Mouse (Mus musculus) CH12.LX (cell line): ENCODE measurements around the gene Tex9. TPM values are rescaled to one million over a fixed set of nuclear protein-coding genes. Genes with fewer than 3 reads are reported as not detected.

Experiments
- DNase-seq: peaks from one replicate; pipeline ENCODE4 v3.0.0-alpha.2; 2013; ENCODE audit errors: extremely low read depth
- H3K27ac ChIP-seq: 2 replicates; pipeline ENCODE4 v1.5.1; 2012; ENCODE audit warnings: low read depth, mild to moderate bottlenecking, control low read depth, moderate library complexity; ENCODE audit not compliant: insufficient read depth
- H3K27me3 ChIP-seq: replicated peaks from 2 replicates; pipeline ENCODE3; 2012; ENCODE audit warnings: inconsistent platforms
- H3K36me3 ChIP-seq, 2 experiments: replicated peaks in 1 of 2; 2 replicates each; pipeline versions ENCODE3 to v1.6.1; 2012; ENCODE audit warnings: inconsistent platforms in 1 of 2, low read length in 1 of 2, mild to moderate bottlenecking in 1 of 2, mixed read lengths in 1 of 2, moderate library complexity in 1 of 2; ENCODE audit not compliant: control insufficient read depth in 1 of 2, insufficient read depth in 1 of 2
- H3K4me1 ChIP-seq, 2 experiments: 2 replicates each; pipeline ENCODE4 v1.6.1; 2012; ENCODE audit warnings: inconsistent platforms in 1 of 2, moderate library complexity in 1 of 2; ENCODE audit not compliant: insufficient read depth in 2 of 2, control insufficient read depth in 1 of 2
- H3K4me2 ChIP-seq: 2 replicates; pipeline ENCODE4 v1.6.1; 2012; ENCODE audit warnings: low read depth, mild to moderate bottlenecking, control low read depth; ENCODE audit not compliant: poor library complexity, insufficient read depth, severe bottlenecking
- H3K4me3 ChIP-seq, 3 experiments: fragments of 150-350 bp in 1 of 3; sonication (generic) in 1 of 3; replicated peaks in 1 of 3; 2 replicates each; pipeline versions ENCODE3 to v1.5.1; 2011 to 2012; ENCODE audit warnings: low read depth in 2 of 3, low read length in 2 of 3, mild to moderate bottlenecking in 2 of 3, moderate library complexity in 2 of 3, control low read depth in 1 of 3, improper control_type of control experiment in 1 of 3, inconsistent platforms in 1 of 3, mixed read lengths in 1 of 3; ENCODE audit not compliant: poor library complexity in 1 of 3
- H3K79me2 ChIP-seq: replicated peaks from 2 replicates; pipeline ENCODE4 v1.6.1; 2012; ENCODE audit warnings: mild to moderate bottlenecking, moderate library complexity; ENCODE audit not compliant: control insufficient read depth, poor library complexity, insufficient read depth, severe bottlenecking; ENCODE audit errors: extremely low read depth
- H3K9ac ChIP-seq: 2 replicates; pipeline ENCODE4 v1.6.1; 2012; ENCODE audit warnings: low read depth, mild to moderate bottlenecking, control low read depth, moderate library complexity; ENCODE audit not compliant: insufficient read depth
- H3K9me3 ChIP-seq: replicated peaks from 2 replicates; pipeline ENCODE3; 2012; ENCODE audit warnings: low read length, inconsistent platforms, mixed read lengths
- BHLHE40 ChIP-seq: IDR thresholded peaks from 2 replicates; pipeline ENCODE4 v1.6.1; 2011; ENCODE audit warnings: mild to moderate bottlenecking, low read depth, low read length, improper control_type of control experiment
- CHD1 ChIP-seq: IDR thresholded peaks from 2 replicates; pipeline ENCODE4 v1.6.1; 2012; ENCODE audit warnings: low read depth, low read length, improper control_type of control experiment, inconsistent platforms
- EP300 ChIP-seq: IDR thresholded peaks from 2 replicates; pipeline ENCODE4 v1.6.1; 2011; ENCODE audit warnings: low read length, improper control_type of control experiment
- GABPA ChIP-seq: IDR thresholded peaks from 2 replicates; pipeline ENCODE4 v1.6.1; 2012; ENCODE audit warnings: low read depth, low read length, improper control_type of control experiment, inconsistent platforms; ENCODE audit not compliant: insufficient replicate concordance
- IRF4 ChIP-seq: IDR thresholded peaks from 2 replicates; pipeline ENCODE4 v1.6.1; 2014; ENCODE audit warnings: low read depth, mild to moderate bottlenecking, inconsistent platforms, low read length, improper control_type of control experiment
- JUN ChIP-seq: IDR thresholded peaks from 2 replicates; pipeline ENCODE4 v1.6.1; 2011; ENCODE audit warnings: low read depth, mild to moderate bottlenecking, low read length, improper control_type of control experiment, moderate library complexity; ENCODE audit not compliant: insufficient read depth
- JUND ChIP-seq: conservative IDR thresholded peaks from 2 replicates; pipeline ENCODE4 v1.6.1; 2011; ENCODE audit warnings: low read depth, low read length, improper control_type of control experiment
- MAX ChIP-seq: IDR thresholded peaks from 2 replicates; pipeline ENCODE4 v1.6.1; 2011; ENCODE audit warnings: low read length, improper control_type of control experiment
- MEF2A ChIP-seq: IDR thresholded peaks from 2 replicates; pipeline ENCODE4 v1.6.1; 2014; ENCODE audit warnings: low read depth, mild to moderate bottlenecking, inconsistent platforms, low read length, improper control_type of control experiment, borderline replicate concordance
- MYC ChIP-seq: IDR thresholded peaks from 2 replicates; pipeline ENCODE4 v1.6.1; 2011; ENCODE audit warnings: low read depth, mild to moderate bottlenecking, improper control_type of control experiment, low read length
- POLR2A ChIP-seq: IDR thresholded peaks from 2 replicates; pipeline ENCODE4 v1.6.1; 2011; ENCODE audit warnings: low read depth, mild to moderate bottlenecking, improper control_type of control experiment, low read length
- POLR2AphosphoS2 ChIP-seq: IDR thresholded peaks from 2 replicates; pipeline ENCODE4 v1.6.1; 2011; ENCODE audit warnings: low read depth, low read length, improper control_type of control experiment
- RAD21 ChIP-seq: IDR thresholded peaks from 2 replicates; pipeline ENCODE4 v1.6.1; 2011; ENCODE audit warnings: low read depth, mild to moderate bottlenecking, low read length, improper control_type of control experiment, moderate library complexity
- SIN3A ChIP-seq: IDR thresholded peaks from 2 replicates; pipeline ENCODE4 v1.6.1; 2012; ENCODE audit warnings: low read length, improper control_type of control experiment, inconsistent platforms
- SMC3 ChIP-seq: IDR thresholded peaks from 2 replicates; pipeline ENCODE4 v1.6.1; 2011; ENCODE audit warnings: low read depth, low read length, improper control_type of control experiment
- UBTF ChIP-seq: IDR thresholded peaks from 2 replicates; pipeline ENCODE4 v1.6.1; 2012; ENCODE audit warnings: low read depth, mild to moderate bottlenecking, inconsistent platforms, low read length, improper control_type of control experiment, moderate library complexity
- USF1 ChIP-seq: IDR thresholded peaks from 2 replicates; pipeline ENCODE4 v1.6.1; 2014; ENCODE audit warnings: low read depth, mild to moderate bottlenecking, inconsistent platforms, low read length, improper control_type of control experiment
- USF2 ChIP-seq: conservative IDR thresholded peaks from 2 replicates; pipeline ENCODE4 v1.6.1; 2011; ENCODE audit warnings: low read depth, low read length, improper control_type of control experiment
- ZKSCAN1 ChIP-seq: IDR thresholded peaks from 2 replicates; pipeline ENCODE4 v1.6.1; 2012; ENCODE audit warnings: low read depth, inconsistent platforms, low read length, improper control_type of control experiment, borderline replicate concordance
- ZMIZ1 ChIP-seq: IDR thresholded peaks from 2 replicates; pipeline ENCODE4 v1.6.1; 2012; ENCODE audit warnings: low read depth, mild to moderate bottlenecking, inconsistent platforms, low read length, improper control_type of control experiment
- dilution Hi-C: fragments of 300-500 bp; cut with MboI; formaldehyde crosslinking; loops from 2 replicates; pipeline ENCODE4 v1.14.3; 2020; ENCODE audit warnings: low sequenced_read_pairs; ENCODE audit not compliant: extremely low pct_unique_long_range_greater_than_20kb, extremely low pct_ligation_motif_present
- in situ Hi-C: fragments of 300-500 bp; cut with MboI; formaldehyde crosslinking; loops from 3 replicates; pipeline ENCODE4 v1.14.3; 2019; ENCODE audit warnings: low sequenced_read_pairs, low pct_ligation_motif_present, low pct_unique_long_range_greater_than_20kb, mixed read lengths
- polyA plus RNA-seq: library from polyadenylated mRNA; unstranded; fragments of >175 nt; gene quantifications from 2 replicates; pipeline ENCODE4 v1.2.1, GENCODE M21; 2012; ENCODE audit warnings: low read depth; ENCODE audit not compliant: insufficient read length
- total RNA-seq, 2 experiments: library from RNA; depleted of rRNA; stranded (reverse); fragments of 300-350 nt in 1 of 2; fragments of >200 nt in 1 of 2; gene quantifications; 2 replicates each; pipeline ENCODE4 v1.2.3; 2012 to 2014

Gene Tex9
- total and polyA plus RNA-seq, 3 experiments = 12.1 to 27.4 (median 12.7) TPM

GRCm38 (mm10) chr9:72425300-72425850 is 66.6 kb downstream of the Tex9 start:
- dilution Hi-C loops = no loop called here
- no peak for DNase-seq
- no peaks in the 10 kb centered on the region for H3K36me3 ChIP-seq
- no peak overlapping the region for H3K9ac ChIP-seq
- H3K79me2 ChIP-seq = no peaks in the 10 kb centered on the region
- TF ChIP-seq UBTF (no peak), GABPA (no peak), JUND (no peak), EP300 (no peak), SIN3A (no peak), MYC (no peak), ZKSCAN1 (no peak), USF2 (no peak), CHD1 (no peak), JUN (no peak), BHLHE40 (no peak), IRF4 (no peak), MAX (no peak), USF1 (no peak), SMC3 (no peak), MEF2A (no peak), POLR2AphosphoS2 (no peak)
- H3K27me3 ChIP-seq = no peaks in the 10 kb centered on the region
- H3K4me2 ChIP-seq = no peak overlapping the region
- no peak overlapping the region for H3K4me3 ChIP-seq
- H3K9me3 ChIP-seq = no peaks in the 10 kb centered on the region
- peaks cover 6 to 8% of the 10 kb centered on the region in 2 experiments; a peak in 2 of 4 replicates for H3K4me1 ChIP-seq
- in situ Hi-C loops = no loop called here
- no peak overlapping the region for H3K27ac ChIP-seq

DNA sequence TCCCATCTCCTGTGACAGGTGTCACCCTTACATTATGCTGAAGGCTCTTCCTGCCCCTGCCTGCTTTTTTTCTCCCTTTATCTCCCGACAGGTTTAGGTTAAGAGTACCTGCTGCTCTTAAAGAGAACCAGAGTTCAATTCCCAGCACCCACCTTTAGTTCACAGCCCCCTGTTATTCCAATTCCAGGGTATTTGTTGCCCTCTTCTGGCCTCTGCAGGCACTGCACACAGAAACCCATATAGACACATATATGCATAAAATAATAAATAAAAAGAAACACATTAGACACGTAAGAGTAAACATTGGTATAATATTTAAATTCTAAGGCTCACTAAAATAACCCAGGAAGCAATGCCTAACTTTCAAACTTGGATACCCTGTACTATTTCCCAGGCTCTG is 69.3 kb downstream of the Tex9 start:
- Histone ChIP-seq H3K9ac (no peak overlapping the region), H3K4me1 (peaks cover 6 to 8% of the 10 kb centered on the region in 2 experiments; a peak in 2 of 4 replicates), H3K4me3 (no peak overlapping the region), H3K27me3 (no peaks in the 10 kb centered on the region), H3K36me3 (no peaks in the 10 kb centered on the region), H3K27ac (no peak overlapping the region), H3K9me3 (no peaks in the 10 kb centered on the region), H3K79me2 (no peaks in the 10 kb centered on the region), H3K4me2 (no peak overlapping the region)
- in situ Hi-C loops (no loop called here), dilution Hi-C loops (no loop called here)
- no peak for DNase-seq
- no peak for TF ChIP-seq POLR2A
- no peak for TF ChIP-seq ZMIZ1
- peak; percentile 7 for TF ChIP-seq RAD21
